Mouse (Mus musculus) T-helper 1 cell (primary cell): ENCODE results near the gene Plek.

ENCODE experiments used
- in situ Hi-C: fragments of 300-600 bp; cut with MboI, MseI; formaldehyde crosslinking; loops from one replicate; pipeline ENCODE4 v1.15.1; 2025; ENCODE audit warnings: high pct_unique_total_duplicates

The Plek gene

DNA sequence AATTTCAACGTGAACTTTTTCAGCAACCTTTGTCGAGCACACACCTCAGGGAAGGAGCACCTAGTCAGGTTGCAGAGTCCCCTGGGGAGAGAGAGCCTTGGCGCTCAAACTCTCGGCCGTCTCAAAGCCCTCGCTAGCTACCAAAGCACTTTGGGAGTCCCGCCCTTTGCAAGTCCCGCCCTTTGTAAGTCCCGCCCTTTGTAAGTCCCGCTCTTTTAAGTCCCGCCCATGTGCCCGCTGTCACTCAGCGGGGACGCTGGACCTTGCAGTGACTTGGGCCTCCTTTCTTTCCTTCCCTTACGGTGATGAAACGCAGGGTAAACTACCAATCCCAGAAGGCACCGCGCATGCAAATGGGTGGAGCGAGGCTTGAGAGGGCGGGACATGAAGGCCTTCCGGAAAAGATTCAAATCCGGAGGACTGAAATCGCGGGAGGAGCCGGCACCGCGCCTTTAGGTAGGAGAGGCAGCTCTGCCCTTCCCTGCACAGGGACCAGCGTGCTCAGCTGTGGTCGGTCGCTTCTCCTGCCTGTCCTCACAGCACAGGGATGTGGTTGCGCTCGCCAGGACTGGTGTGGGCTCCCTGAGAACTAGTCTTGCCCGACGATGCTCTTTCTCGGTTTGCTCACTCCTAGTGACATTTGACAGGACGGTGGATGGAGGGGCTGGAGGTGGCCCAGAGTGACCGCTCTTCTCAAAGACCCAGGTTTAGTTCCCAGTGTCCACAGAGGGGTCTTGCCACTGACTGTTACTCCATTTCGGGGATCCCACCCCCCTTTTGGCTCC, 101.0 kb downstream of the Plek start, which contains the start of gene Fbxo48:
TSS of gene Fbxo48 (plus strand) at position 400 of the 785 bp plus-strand sequence.
- in situ Hi-C loops: loop anchor here (5.0 to 10.0 kb wide), 3 partner anchors 54 to 444 kb away; partner anchors contain the start of gene Sec61g

DNA sequence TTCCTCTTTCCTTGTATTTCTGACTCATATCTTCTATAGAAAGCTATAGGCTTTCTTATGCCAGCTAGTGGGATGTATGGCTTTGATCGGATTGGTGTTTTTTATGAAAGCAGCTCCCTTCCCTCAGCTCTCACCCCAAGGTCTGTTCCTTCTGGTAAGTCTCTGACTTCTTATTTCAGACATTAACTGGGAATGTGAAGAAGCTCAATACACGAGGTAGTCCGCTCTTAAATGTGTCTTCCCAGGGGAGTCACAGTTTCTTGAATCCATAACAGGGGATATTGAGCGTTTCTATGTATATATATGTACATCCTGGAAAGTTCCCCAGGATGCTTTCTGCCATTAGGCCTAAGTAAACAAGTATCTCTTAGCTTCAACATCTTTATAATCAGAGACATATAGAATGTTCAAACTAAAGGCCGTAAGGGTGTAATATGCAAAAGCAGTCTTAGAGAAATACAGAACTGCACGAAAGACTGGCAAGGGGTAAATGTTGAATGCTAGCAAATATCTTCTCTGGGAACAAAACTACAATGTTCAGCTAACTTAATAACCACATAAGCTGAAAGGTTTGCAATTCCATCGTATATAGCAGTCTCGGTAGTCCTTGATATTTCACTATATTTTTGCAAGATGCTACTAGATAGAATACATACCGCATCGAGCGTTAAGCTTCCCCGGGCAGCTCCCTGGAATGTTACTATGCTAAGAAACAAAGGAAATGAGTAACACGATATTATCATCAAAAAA, 101.8 kb downstream of the Plek start:
- in situ Hi-C loops: loop anchor here (5.0 to 10.0 kb wide), 3 partner anchors 54 to 443 kb away; partner anchors contain the start of gene Sec61g

DNA sequence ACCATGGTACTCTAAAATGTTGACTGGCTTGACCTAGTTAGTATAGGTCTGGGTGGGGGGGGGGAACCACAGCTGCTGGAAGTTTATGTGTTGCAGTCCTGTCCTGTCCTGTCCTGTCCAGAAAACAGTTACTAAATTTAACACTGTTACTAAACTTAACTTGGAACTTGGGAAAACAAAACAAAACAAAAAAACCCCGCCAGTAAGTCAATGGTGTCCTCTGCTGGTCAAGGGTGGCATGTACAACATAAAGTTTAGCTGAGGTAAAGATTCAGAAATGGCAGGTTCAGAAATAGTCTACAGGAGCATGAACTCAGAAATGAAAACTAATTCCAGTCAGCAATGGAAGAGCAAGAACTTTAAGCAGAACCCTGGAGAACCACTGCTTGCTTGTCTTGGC, 103.4 kb downstream of the Plek start:
- in situ Hi-C loops: no loop called here

DNA sequence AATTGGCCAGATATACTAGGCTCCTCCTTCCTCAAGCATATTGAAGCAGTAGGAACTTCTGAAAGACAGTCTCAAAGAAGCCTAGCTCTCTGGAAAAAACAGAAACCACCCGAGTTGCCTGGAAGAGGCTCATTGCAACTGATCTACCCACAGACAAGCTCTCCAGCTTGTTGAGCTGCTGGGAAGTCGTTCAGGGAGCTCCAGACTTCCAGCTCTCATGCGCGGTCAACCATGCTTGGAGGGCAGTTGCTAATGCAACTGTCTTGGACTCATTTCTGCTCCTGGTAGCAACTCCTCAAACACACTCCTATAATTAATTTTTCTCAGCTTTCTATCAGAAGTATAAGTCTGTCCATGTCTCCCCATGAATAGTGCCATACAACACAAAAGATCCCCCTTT, 109.2 kb downstream of the Plek start:
- in situ Hi-C loops: no loop called here

DNA sequence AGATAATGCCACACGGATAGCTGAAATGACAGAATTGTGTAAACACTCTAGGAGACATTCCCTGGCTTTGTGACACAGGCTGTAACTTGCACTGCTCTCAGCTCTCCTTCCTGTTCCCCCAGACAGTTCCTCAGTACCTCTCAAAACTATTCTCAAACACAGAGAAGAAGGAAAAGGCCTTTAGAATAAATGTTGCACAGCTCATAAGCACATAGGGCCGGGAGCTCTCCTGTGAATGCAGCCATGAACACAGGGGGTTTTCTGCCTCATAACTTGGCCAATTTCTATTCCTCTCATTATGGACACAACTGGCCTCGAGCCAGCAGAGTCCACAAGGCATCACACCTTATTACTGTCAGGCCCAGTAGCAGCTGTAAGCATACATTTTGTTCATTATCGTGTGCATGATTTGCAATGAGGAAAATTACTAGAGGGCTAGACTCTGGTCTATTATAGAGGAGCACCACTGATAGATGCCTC, 110.2 kb downstream of the Plek start:
- in situ Hi-C loops: no loop called here

DNA sequence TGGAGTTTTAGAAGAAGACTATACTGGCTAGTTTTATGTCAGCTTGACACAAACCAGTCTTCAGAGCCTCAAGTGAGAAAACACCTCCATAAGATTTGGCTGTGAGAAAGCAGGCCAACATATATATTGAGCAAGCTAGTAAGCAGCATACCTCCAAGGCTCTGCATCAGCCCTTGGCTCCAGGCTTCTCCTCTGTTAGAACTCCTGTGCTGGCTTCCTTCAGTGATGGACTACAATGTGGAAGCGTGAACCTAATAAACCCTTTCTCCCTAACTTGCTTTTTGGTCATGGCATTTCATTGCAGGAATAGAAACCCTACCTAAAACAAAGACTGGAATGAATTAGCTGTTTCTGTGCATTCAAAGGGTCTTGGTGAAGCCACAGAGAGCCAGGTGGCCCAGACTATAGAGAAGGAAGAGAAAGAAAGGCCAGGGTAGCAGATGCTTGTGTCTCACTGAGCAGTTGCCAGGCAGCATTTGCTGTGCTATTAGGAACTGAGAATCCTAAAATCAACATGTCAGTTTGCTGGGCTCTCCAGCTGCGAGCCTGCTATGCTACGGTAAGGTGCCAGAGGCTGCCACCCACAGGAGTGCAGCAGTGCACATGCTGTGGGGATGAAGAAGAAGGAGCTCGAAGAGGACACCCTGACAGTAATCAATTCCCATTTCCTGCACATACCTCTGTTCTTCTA, 110.9 kb downstream of the Plek start:
- in situ Hi-C loops: no loop called here

DNA sequence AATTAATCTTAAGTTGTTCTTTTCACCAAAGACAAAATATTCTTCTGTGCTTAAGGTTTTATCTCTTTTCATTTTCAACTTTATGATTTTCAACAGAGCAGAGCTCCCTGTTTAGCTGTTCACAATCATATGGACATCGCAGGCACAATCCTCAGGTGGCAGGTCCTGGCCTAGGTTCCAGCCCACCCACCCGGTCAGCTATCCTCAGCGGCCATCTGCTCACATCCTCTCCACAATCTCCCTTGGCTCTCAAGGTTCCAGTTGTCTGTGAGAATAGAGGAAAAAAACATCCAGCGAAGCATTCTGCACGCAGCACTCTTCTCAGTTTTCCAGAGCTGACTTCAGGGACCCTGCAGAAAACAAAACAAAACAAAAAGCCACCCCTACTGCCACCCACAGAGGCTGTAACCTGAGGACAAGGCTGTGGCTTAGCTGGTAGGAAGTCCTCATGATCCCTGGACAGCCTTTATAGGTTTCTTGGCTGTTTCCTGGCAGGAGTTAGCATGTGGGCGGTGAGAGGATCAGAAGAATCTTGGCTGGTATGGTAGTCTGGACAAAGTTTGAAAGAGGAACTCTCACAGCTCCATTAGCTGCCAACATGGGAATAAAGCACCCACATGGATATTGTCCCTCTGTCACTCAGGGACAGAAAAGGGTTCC, 116.5 kb downstream of the Plek start:
- in situ Hi-C loops: no loop called here

DNA sequence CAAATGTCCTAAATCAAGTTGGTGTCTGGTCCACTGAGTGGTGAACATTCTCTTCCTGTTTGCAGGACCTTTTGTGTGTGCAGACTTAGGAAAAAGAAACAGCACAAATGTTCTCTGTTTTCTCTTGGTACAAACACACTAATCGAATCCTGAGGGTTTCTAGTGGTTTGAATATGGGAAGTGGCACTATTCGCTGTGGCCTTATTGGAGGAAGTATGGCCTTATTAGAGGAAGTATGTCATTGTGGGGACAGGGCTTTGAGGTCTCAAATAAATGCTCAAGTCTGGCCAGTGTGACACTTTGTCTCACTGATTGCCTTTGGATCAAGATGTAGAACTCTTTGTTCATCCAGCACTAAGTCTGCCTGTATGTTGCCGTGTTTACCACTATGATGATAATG, 120.0 kb downstream of the Plek start:
- in situ Hi-C loops: no loop called here
